Mouse (Mus musculus) spleen, postnatal 4 days (tissue): ENCODE measurements around the gene Mbtd1.
"Not testable (repeated sequence)": the region's sequence is repeated elsewhere in the genome, so short reads cannot be mapped to it uniquely, and the experiment has no call there.

ENCODE experiments used
- DNase-seq, 2 experiments: peaks; one replicate each; pipeline ENCODE4 v3.0.0; 2022; ENCODE audit warnings: low spot score in 2 of 2

Gene Mbtd1

GRCm38 (mm10) chr11:93885572-93886410 lies at the start of gene Mbtd1, which contains the start of gene Utp18:
Gene Mbtd1, plus strand, starts transcription at chr11:93885852.
Gene Utp18, minus strand, starts transcription at chr11:93885766.
- peak; percentile 98 to 99 for DNase-seq

GRCm38 (mm10) chr11:93847342-93847741 lies 38.3 kb upstream of the Mbtd1 start:
- DNase-seq: no peak

- no peak for DNase-seq
Measured at GRCm38 (mm10) chr11:93852546-93852945, 33.1 kb upstream of the Mbtd1 start.

GRCm38 (mm10) chr11:93856284-93856955 lies 29.2 kb upstream of the Mbtd1 start:
- DNase-seq: peak; percentile 47 to 81

- no peak for DNase-seq
Measured at GRCm38 (mm10) chr11:93860540-93861172, 25.0 kb upstream of the Mbtd1 start.

GRCm38 (mm10) chr11:93861193-93861592 lies 24.5 kb upstream of the Mbtd1 start:
- no peak for DNase-seq

GRCm38 (mm10) chr11:93862045-93862623 lies 23.5 kb upstream of the Mbtd1 start:
- no peak for DNase-seq

GRCm38 (mm10) chr11:93862638-93863037 lies 23.0 kb upstream of the Mbtd1 start:
- no peak for DNase-seq

GRCm38 (mm10) chr11:93884068-93884467 lies 1.6 kb upstream of the Mbtd1 start:
- no peak for DNase-seq

- peak in 1 of 2 experiments; percentile 75 for DNase-seq
Measured at GRCm38 (mm10) chr11:93884901-93885571, 616 bp upstream of the Mbtd1 start.

GRCm38 (mm10) chr11:93886411-93887079 lies 893 bp downstream of the Mbtd1 start:
- peak; percentile 27 to 69 for DNase-seq

- DNase-seq: no peak
Measured at GRCm38 (mm10) chr11:93887080-93887447, 1.4 kb downstream of the Mbtd1 start.

- no peak for DNase-seq
Measured at GRCm38 (mm10) chr11:93897732-93898131, 12.1 kb downstream of the Mbtd1 start.

- no peak for DNase-seq
Measured at GRCm38 (mm10) chr11:93906834-93907233, 21.2 kb downstream of the Mbtd1 start.

- no peak for DNase-seq
Measured at GRCm38 (mm10) chr11:93907839-93908238, 22.2 kb downstream of the Mbtd1 start.

GRCm38 (mm10) chr11:93908829-93909228 lies 23.2 kb downstream of the Mbtd1 start:
- DNase-seq: no peak

GRCm38 (mm10) chr11:93911603-93912002 lies 26.0 kb downstream of the Mbtd1 start:
- no peak for DNase-seq

- not testable (repeated sequence) for DNase-seq
Measured at GRCm38 (mm10) chr11:93915019-93915418, 29.4 kb downstream of the Mbtd1 start.

- DNase-seq: no peak
Measured at GRCm38 (mm10) chr11:93929106-93929505, 43.5 kb downstream of the Mbtd1 start.

- no peak for DNase-seq
Measured at GRCm38 (mm10) chr11:93940906-93941305, 55.3 kb downstream of the Mbtd1 start.

- DNase-seq: no peak
Measured at GRCm38 (mm10) chr11:93944986-93945385, 59.3 kb downstream of the Mbtd1 start.
